Mouse (Mus musculus) lung, postnatal 10 days (tissue): ENCODE measurements around the gene Lin54.

ENCODE experiments used
- DNase-seq: peaks from one replicate; pipeline ENCODE4 v3.0.0; 2021

The Lin54 gene

GRCm38 (mm10) chr5:100500458-100500961, at the start of gene Lin54:
Gene Lin54 (minus strand): TSS chr5:100500639.
- DNase-seq, result peak; percentile 94

GRCm38 (mm10) chr5:100550151-100550550, 49.7 kb upstream of the Lin54 start:
- DNase-seq, result no peak

DNA sequence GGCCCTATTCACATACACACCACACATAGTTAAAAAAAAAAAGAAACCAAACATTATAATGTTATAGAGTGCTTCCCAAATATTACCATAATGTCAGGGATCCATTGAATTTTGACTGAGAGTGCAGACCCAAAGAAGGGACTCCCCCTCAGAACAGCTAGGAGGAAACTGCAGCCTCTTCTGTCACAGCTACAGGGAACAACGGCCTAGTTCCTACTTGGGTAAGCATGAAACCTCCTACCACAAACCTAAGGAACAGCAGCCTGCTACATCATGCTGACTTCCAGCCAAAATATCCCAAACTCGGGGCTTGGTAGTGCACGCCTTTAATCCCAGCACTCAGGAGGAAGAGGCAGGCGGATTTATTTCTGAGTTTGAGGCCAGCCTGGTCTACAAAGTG, 48.9 kb upstream of the Lin54 start:
- no peak for DNase-seq

GRCm38 (mm10) chr5:100548236-100548635, 47.8 kb upstream of the Lin54 start:
- no peak for DNase-seq

GRCm38 (mm10) chr5:100546294-100547080, 46.0 kb upstream of the Lin54 start:
- peak; percentile 56 for DNase-seq

DNA sequence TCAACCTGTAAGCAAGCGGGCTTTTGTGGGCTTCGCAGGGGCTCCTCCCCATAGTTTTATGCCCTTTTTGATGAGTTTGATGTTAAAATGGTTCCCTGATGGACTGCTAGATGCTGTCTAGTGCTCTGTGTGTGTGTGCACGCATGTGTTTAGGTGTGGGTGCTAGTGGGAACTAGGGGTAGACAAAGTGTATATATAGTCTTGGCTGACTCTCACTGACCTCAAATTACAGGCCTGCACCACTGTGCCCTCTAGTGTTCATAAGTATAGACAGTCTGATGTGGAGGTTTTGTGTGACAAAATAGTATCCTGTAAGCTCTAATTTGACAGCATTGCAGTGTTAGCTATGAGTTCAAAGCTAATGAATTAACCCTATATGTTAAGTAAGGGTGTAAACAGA, 36.2 kb upstream of the Lin54 start:
- peak; percentile 50 for DNase-seq

GRCm38 (mm10) chr5:100535826-100536225, 35.4 kb upstream of the Lin54 start:
- no peak for DNase-seq

DNA sequence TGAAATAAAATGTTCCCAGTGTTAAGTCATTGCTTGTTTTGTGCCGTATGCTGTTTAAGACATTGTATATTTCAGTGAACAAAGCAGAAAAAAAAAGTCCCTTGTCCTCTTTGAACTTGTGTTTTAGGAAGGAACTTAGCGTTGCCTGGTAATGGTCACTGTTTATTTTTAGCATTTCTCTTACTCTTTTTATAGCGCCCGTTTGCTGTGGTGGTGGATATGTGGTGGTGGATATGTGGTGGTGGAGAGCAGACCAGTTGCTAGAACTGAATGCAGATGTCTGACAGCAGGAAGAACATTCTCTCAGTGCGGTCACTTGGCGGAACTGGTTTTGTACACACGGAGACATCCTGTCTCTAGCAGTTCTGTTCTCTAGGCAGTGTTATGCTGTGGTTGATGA, 25.7 kb upstream of the Lin54 start:
- peak; percentile 65 for DNase-seq

DNA sequence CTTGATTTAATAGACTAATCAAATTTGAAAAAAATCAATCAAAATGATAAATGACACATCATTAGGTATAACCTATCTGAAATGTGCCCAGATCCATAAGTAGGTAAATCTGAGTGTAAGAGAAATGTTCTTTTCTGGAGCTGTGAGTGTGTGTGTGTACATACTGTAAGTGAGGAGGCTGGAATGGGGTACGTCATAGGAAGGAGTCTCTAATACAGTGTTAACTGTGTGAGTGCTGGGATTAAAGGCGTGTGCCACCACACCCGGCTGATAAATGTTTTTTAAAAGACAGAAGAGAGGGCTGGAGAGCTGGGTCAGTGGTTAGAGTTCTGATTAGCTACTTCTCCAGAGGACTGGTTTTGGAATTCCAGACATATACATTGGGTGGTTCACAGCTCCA, 25.2 kb upstream of the Lin54 start:
- no peak for DNase-seq

- DNase-seq, result no peak
Observed at GRCm38 (mm10) chr5:100524921-100525320, 24.5 kb upstream of the Lin54 start.

DNA sequence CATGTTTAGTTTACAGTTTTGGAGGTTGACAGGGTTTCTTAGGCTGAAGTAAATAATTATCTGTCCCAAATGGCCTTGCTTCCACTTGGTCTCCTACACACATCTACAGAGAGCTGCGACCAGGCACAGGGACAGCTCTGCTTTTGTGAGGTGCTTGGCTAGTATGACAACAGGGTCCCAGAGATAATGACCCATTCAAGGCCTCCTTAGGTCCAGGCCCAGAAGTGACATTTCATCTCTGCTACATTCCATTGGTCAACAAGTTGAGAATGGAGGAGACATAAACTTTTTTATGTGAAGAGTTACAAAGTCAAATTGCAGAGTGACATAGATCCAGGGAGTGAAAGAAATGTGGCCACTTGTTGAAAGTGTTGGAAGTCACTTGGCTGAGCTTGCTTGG, 22.9 kb upstream of the Lin54 start:
- DNase-seq, result no peak

GRCm38 (mm10) chr5:100520223-100520622, 19.8 kb upstream of the Lin54 start:
- DNase-seq, result no peak

DNA sequence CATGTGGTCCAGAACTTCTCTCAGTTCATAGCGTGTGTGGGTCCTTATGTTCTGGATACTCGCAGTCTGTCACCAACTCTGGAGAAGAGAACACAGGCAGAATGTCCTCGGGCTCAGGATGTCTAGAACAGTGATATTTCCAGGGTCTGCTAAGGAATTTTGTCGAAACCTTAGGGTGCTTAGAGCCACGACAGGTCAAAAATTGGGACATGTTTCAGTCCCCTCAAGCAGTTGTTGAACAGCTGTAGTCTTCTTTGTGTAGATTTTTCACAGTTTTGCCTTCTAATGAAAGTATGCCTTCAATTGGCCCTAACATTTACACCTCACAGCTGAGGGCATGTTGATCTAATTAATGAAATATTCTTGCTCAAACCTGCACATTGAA, 18.6 kb upstream of the Lin54 start:
- DNase-seq, result no peak

- DNase-seq, result peak; percentile 99
Observed at GRCm38 (mm10) chr5:100518049-100519026, 17.9 kb upstream of the Lin54 start, which contains the start of gene Cops4. Gene Cops4 (plus strand): TSS chr5:100518309.

DNA sequence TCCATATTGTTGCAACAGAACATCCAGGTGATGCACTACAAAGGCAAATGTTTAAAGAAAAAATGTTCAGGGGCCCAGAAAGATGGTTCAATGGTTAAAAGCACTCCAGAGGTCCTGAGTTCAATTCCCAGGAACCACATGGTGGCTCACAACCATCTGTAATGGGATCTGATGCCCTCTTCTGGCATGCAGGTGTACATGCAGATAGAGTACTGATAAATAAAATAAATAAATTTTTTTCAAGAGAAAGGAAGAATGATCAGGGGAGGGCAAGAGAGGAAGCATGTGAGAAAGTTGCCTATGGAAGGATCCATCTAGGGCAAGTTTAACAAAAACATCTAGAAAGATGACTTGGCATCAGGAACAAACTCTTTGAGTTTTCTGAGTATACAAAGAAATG, 12.1 kb upstream of the Lin54 start:
- DNase-seq, result no peak

- no peak for DNase-seq
Observed at GRCm38 (mm10) chr5:100509247-100509646, 8.8 kb upstream of the Lin54 start.

GRCm38 (mm10) chr5:100501267-100501666, 828 bp upstream of the Lin54 start:
- DNase-seq, result no peak

DNA sequence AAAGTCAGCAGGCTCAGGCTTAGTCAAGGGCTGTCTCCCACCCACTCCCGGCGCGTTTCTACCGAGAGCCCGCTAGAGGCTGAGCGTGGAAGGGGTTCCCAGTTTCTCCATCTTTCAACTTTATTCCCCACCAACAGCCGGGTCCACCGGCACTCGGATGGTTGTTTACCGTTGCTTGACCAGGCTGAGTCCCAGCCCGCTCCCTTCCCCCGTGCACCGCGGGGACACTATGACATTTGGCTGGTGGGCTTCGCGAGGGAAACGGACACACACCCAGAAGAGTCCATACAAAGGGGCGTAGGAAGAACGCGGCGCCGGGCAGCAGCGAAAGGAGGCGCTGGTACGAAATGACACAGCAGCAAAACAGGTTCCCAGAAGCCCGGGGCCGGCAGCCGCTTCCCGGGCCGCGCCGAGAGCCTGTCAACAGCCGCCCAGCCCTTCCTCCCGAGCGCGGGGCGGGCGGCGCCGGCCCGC, 571 bp downstream of the Lin54 start:
- peak; percentile 35 for DNase-seq

DNA sequence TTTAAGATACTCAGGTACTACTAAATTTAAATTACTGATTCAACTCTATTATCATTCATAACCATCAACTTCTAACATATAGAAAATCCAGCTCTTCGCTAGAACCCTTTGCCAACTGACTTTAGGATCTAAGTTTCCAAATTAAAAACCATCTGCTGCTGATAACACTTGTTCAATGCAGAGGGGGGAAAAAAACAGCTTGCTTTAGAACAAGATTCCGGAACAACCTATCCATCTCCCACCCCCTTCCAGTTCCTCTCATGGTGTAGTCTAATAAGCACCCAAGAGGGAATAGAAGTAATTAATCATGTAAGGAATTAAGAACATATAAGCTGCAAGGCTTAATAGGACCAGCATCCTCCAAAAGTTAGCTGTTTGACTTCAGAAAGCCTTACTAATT, 1.2 kb downstream of the Lin54 start:
- no peak for DNase-seq

- peak; percentile 89 for DNase-seq
Observed at GRCm38 (mm10) chr5:100498436-100499180, 1.8 kb downstream of the Lin54 start.

GRCm38 (mm10) chr5:100491704-100492103, 8.7 kb downstream of the Lin54 start:
- no peak for DNase-seq

GRCm38 (mm10) chr5:100489340-100489739, 11.1 kb downstream of the Lin54 start:
- DNase-seq, result no peak

- no peak for DNase-seq
Observed at GRCm38 (mm10) chr5:100488231-100488630, 12.2 kb downstream of the Lin54 start.
